Mouse (Mus musculus) MN1 (cell line): Measurements from ENCODE around the gene Afap1l2.

Experiments used
- DNase-seq: peaks from one replicate; pipeline ENCODE4 v3.0.0-alpha.2; 2016; ENCODE audit warnings: low spot score

Gene Afap1l2

GRCm38 (mm10) chr19:56877364-56877763, 130.7 kb downstream of the Afap1l2 start:
- DNase-seq, result no peak

GRCm38 (mm10) chr19:56874601-56875315, 133.3 kb downstream of the Afap1l2 start:
- no peak for DNase-seq

- no peak for DNase-seq
Measured at GRCm38 (mm10) chr19:56873816-56874600, 134.0 kb downstream of the Afap1l2 start, which contains the start of gene Vwa2. TSS of gene Vwa2 (plus strand) at chr19:56874249.

- no peak for DNase-seq
Measured at GRCm38 (mm10) chr19:56867701-56868100, 140.3 kb downstream of the Afap1l2 start.
